Mouse (Mus musculus) cortical plate, adult 2 months (tissue): ENCODE results near the gene Hspa14.

Experiments
- CTCF ChIP-seq: fragments of 200-500 bp; IDR thresholded peaks from 2 replicates; pipeline ENCODE4 v1.5.1; 2011; ENCODE audit warnings: mild to moderate bottlenecking, control low read depth, low read length; ENCODE audit not compliant: insufficient read depth; ENCODE audit errors: extremely low read depth
- POLR2A ChIP-seq: fragments of 200-500 bp; IDR thresholded peaks from 2 replicates; pipeline ENCODE4 v1.6.1; 2011; ENCODE audit warnings: mild to moderate bottlenecking, low read length, control low read depth; ENCODE audit not compliant: insufficient read depth; ENCODE audit errors: extremely low read depth

DNA sequence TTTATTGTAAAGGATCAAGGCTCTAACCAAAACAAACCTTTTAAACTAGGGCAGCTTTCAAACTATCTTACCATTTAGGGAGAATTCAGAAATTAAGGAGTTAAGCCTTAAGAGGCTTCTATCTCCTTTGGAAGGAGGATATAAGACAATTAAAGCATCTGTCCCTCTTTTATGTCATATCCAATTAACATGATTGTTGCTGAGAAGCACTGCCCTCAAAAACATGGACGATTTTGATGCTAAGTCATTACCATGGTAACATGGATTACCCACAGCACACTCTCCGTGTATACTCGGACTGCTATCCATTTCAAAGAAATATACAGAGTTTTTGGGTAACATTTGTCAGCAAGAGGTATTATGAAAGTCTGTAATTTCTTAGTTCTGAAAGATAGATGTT, 22.8 kb downstream of the Hspa14 start:
- TF ChIP-seq POLR2A (no peak), CTCF (no peak)
